Mouse (Mus musculus): ENCODE results near the gene Hsf5.

GRCm38 (mm10) chr11:87675606-87676005, 58.6 kb downstream of the Hsf5 start:
- TF ChIP-seq MAX (IDR thresholded peaks at IDR 0.05) (no peak), CTCF (IDR thresholded peaks at IDR 0.05; ENCODE audit: control insufficient read depth, insufficient read depth, insufficient read length) (no peak), MYOG (IDR thresholded peaks at IDR 0.05; ENCODE audit: control insufficient read depth, extremely low read depth, insufficient read length) (no peak), CEBPB (IDR thresholded peaks at IDR 0.05; ENCODE audit: low read depth) (no peak), USF1 (IDR thresholded peaks at IDR 0.05; ENCODE audit: low read depth) (no peak), MYOD1 (IDR thresholded peaks at IDR 0.05; ENCODE audit: control insufficient read depth, insufficient read length, low read depth) (no peak)
